Mouse (Mus musculus) naive thymus-derived CD4-positive, alpha-beta T cell, adult 2 months (primary cell): ENCODE measurements around the gene Zfp213.
"Not testable (repeated sequence)": the region's sequence is repeated elsewhere in the genome, so short reads cannot be mapped to it uniquely, and the experiment has no call there.

Experiments
- DNase-seq: peaks from one replicate; pipeline ENCODE4 v3.0.0-alpha.2; 2011; ENCODE audit warnings: low read depth

The Zfp213 gene

DNA sequence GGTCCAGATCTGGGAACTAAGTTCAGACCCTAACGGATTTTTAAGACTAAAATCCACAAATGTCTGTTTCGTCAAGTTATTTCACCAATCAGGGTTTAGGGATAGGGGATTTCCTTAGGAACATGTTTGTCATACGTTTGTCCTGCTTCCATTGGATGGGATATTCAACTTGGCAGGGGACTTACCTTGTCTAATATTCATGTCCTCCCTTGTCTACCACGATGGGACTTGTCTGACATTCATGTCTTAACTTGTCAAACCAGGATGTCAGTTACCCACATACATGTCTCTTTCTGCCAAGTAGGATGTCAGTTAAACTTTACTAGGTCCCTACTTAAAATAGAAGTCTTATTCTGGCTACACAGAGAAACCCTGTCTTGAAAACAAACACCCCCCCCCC is 20.1 kb downstream of the Zfp213 start:
- DNase-seq = peak; percentile 5

DNA sequence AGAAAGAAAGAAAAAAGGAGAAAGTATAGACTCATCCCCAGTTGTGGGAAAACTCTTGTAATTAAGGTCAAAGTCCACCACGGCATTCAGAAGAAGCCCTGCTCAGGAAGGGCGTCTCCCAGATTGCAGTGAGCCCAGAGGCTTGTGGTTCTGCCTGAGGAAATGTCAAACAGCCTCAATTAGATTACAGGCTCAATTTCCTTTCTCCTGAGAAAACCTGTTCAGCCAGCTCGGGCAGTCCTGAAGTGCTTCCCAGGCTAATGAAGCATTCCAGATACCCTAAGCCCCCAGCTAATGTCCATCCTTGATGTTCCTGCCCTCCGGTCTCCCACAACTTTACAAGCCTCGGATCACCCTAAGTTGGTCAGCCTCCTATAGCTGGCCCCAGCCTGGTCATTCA is 20.7 kb downstream of the Zfp213 start:
- DNase-seq = peak; percentile 11

- peak; percentile 13 for DNase-seq
Measured at GRCm38 (mm10) chr17:23542835-23543234, 21.2 kb downstream of the Zfp213 start.

DNA sequence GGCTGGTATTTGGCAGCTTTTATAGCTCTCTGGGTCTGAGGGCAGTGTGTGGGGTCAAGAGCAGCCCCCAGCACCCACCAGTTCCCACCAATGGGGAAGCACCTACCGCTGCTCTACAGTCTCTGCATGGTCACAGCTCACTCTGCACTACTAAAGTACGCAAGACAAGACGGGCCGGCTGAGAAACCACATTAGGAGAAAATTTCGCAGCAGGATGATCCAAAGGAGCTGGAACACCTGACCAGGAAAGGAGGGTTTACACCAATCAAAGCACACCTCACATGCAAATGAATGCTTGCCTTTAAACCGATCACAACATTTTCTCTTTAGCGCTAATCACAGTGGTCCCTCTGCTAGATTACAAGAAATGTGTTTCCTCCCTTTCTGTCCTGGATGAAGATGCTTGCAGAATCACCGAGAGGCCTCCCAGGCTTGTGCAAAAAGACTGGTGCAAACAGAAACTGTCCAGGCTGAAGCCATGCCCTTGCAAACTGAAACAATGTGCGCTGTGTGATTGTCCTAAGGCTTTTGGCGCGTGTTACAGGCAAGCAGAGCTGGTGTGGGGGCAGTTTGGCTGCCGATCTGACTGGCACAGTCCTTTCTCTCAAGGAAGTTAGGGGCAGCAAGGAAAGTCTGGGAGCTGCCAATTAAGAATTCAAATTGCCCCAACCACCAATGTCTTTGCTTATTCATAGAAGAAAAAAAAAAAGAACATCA is 21.9 kb downstream of the Zfp213 start:
- DNase-seq = no peak

- DNase-seq = peak; percentile 2
Measured at GRCm38 (mm10) chr17:23540605-23541475, 23.2 kb downstream of the Zfp213 start.

DNA sequence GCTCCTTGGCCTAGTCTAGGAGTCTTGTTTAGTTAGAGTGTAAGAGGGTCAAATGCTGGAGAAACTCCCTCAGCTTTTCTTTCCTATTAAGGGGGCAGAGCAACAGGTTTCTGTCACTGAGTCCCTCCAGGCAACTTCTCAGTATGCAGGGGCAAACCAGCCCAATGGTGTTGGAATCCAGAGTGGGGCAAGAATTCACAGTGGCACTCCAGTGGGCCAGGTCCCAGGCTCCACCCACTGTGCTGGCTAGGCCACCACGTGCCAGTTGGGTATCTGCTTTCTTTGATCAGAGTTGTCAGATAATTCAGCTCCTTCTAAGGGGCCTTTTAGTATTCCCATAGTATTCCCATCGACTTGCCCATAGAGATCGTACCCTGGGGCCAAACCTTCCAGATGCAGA is 23.9 kb downstream of the Zfp213 start:
- no peak for DNase-seq

DNA sequence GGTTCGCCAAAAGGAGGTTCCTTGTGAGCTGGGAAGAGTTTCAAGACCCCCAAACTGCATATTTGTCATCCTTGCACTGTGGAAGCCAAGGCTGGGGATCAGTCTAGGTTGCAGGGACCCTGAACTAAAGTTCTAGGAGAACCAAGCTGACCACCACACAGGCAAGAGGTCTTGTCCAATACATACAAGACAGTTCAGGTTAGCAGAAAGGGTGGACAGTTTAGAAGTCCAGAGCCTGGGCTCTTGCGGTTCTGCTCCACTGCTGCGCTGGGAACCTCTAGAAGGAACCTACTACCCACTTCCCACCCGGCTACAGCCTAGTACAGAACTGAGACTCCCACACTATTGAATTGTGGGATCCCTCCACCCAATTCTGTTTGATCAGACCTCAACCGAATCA is 24.4 kb downstream of the Zfp213 start:
- DNase-seq = no peak

- DNase-seq = no peak
Measured at GRCm38 (mm10) chr17:23538299-23539015, 25.6 kb downstream of the Zfp213 start.

GRCm38 (mm10) chr17:23537554-23538255 is 26.3 kb downstream of the Zfp213 start:
- no peak for DNase-seq

DNA sequence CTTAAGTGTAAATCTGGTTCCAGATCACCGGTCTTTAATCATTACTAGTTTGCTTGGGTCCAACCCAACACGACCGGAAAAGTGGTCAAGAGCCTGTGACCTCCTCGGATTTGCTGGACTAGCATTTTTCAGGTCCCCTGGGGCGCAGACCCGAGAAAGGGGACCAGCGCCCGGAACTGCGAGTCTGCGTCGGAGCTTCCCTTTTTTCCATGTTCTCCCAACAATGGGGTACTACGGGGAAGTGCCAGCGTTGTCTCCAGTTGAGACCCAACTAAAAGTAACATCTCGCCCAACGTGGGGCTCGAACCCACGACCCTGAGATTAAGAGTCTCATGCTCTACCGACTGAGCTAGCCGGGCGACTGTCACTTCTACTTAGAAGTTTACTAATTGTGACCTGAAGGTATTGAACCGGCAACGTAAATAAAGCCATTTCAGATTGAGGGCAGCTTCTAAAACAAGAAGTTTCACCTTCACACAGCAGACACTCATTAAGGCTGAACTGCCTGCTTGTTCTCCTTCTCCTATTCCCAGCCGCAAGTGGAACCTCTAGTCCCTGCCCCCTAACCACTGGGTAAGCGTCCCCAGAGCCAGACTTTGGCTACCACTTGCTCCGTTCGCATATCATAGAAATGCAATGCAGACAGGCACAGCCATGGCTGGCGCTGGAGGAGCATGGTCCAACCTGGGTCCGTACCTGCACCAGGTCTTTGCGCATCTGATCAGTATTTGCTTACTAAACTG is 28.8 kb downstream of the Zfp213 start:
- not testable (repeated sequence) for DNase-seq

DNA sequence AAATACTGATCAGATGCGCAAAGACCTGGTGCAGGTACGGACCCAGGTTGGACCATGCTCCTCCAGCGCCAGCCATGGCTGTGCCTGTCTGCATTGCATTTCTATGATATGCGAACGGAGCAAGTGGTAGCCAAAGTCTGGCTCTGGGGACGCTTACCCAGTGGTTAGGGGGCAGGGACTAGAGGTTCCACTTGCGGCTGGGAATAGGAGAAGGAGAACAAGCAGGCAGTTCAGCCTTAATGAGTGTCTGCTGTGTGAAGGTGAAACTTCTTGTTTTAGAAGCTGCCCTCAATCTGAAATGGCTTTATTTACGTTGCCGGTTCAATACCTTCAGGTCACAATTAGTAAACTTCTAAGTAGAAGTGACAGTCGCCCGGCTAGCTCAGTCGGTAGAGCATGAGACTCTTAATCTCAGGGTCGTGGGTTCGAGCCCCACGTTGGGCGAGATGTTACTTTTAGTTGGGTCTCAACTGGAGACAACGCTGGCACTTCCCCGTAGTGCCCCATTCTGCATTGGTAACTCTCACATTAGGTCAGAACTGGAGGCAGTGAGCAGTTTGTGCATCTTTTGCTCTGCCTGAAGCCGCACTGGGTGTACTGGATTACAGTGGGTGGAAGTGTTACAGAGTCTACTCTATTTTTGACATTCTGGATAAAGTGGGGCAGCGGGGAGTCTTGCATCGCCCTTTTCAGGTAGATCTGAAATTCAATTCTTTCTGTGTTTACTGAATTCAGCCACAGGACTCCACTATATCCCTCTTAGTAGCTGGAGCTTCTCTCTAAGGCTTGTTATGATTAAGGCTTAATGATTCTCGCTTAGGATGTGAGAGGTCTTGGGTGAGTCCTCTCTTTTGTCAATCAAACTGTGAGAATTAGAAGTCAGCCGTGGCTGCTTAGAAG is 30.2 kb downstream of the Zfp213 start:
- DNase-seq = not testable (repeated sequence)

DNA sequence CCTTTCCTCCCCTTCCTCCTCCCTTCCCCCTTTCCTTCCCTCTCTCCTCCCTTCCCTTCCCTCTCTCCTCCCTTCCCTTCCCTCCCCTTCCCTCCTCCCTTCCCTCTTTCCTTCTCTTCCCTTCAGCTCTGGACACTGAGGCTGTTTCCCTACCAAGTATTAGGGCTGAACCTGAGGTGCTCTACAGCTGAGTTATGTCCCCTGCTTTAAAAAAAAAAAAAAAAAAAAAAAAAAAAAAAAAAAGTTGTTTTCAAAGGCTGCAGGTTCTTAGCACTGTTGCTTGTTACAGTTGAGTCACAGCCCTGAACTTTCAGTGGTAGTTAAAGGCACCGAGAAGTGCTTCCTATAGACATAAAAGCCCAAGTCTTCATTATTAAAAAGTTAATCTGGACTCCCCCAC is 32.6 kb downstream of the Zfp213 start:
- not testable (repeated sequence) for DNase-seq

- not testable (repeated sequence) for DNase-seq
Measured at GRCm38 (mm10) chr17:23522941-23523732, 40.9 kb downstream of the Zfp213 start.

GRCm38 (mm10) chr17:23518701-23519423 is 45.2 kb downstream of the Zfp213 start:
- no peak for DNase-seq
